Mouse (Mus musculus): ENCODE results near the gene Fam214b. TPM values are rescaled to one million over a fixed set of nuclear protein-coding genes. Genes with fewer than 3 reads are reported as not detected.

Fam214b gene
- total and polyA plus RNA-seq, 3 experiments = 1.3 to 3.8 TPM; not detected in 1

- peak; percentile 48 for TF ChIP-seq ZC3H11A (IDR thresholded peaks at IDR 0.05; ENCODE audit: low read depth, low read length)
Observed at GRCm38 (mm10) chr4:43005765-43006164, 40.3 kb downstream of the Fam214b start (continued).

- Histone ChIP-seq H3K4me1 (ENCODE audit: control insufficient read depth in 1 of 2, insufficient read depth in 2 of 2, low read length in 2 of 2) (peaks cover 5 to 7% of the 10 kb centered on the region in 2 experiments; a peak in 3 of 4 replicates), H3K4me3 (ENCODE audit: control insufficient read depth in 1 of 2, insufficient read depth in 1 of 2, low read depth in 2 of 2, low read length in 2 of 2) (no peak overlapping the region), H3K9ac (ENCODE audit: control insufficient read depth, low read depth, low read length, poor library complexity, severe bottlenecking) (no peak overlapping the region), H3K36me3 (ENCODE audit: control insufficient read depth in 1 of 2, insufficient read depth in 2 of 2, low read length in 2 of 2) (peaks cover 0 to 8% of the 10 kb centered on the region in 2 experiments; a peak in 2 of 4 replicates), H3K79me2 (ENCODE audit: control insufficient read depth, insufficient read depth, low read length, poor library complexity) (peaks cover under 1% of the 10 kb centered on the region), H3K27ac (ENCODE audit: control insufficient read depth, low read depth, low read length) (no peak overlapping the region), H3K27me3 (ENCODE audit: control insufficient read depth in 1 of 2, insufficient read depth in 2 of 2, low read length in 2 of 2) (no peaks in the 10 kb centered on the region), H3K9me3 (replicated peaks; ENCODE audit: insufficient read depth, low read length) (no peaks in the 10 kb centered on the region)
- DNase-seq (ENCODE audit: low read depth, low spot score) = no peak
- TF ChIP-seq POLR2A (IDR thresholded peaks at IDR 0.05; ENCODE audit: control insufficient read depth in 1 of 2, insufficient read depth in 1 of 2, low read depth in 1 of 2, low read length in 2 of 2, poor library complexity in 1 of 2) = no peak
Observed at GRCm38 (mm10) chr4:43004951-43005350, 41.1 kb downstream of the Fam214b start.

- no peak for TF ChIP-seq NRF1 (IDR thresholded peaks at IDR 0.05; ENCODE audit: insufficient read depth, low read depth, low read length, poor library complexity, severe bottlenecking)
- no peak for TF ChIP-seq CHD1 (IDR thresholded peaks at IDR 0.05; ENCODE audit: low read depth, low read length)
- no peak for TF ChIP-seq GABPA (IDR thresholded peaks at IDR 0.05; ENCODE audit: low read depth, low read length)
- Histone ChIP-seq H3K27ac (ENCODE audit: control insufficient read depth, low read depth, low read length) (no peak overlapping the region), H3K79me2 (ENCODE audit: control insufficient read depth, insufficient read depth, low read length, poor library complexity) (peaks cover 20% of the 10 kb centered on the region), H3K27me3 (ENCODE audit: control insufficient read depth in 1 of 2, insufficient read depth in 2 of 2, low read length in 2 of 2) (no peaks in the 10 kb centered on the region), H3K9me3 (replicated peaks; ENCODE audit: insufficient read depth, low read length) (no peaks in the 10 kb centered on the region), H3K36me3 (ENCODE audit: control insufficient read depth in 1 of 2, insufficient read depth in 2 of 2, low read length in 2 of 2) (peaks cover 2 to 15% of the 10 kb centered on the region in 2 experiments; a peak in 2 of 4 replicates), H3K4me3 (ENCODE audit: control insufficient read depth in 1 of 2, insufficient read depth in 1 of 2, low read depth in 2 of 2, low read length in 2 of 2) (no peak overlapping the region), H3K9ac (ENCODE audit: control insufficient read depth, low read depth, low read length, poor library complexity, severe bottlenecking) (no peak overlapping the region), H3K4me1 (ENCODE audit: control insufficient read depth in 1 of 2, insufficient read depth in 2 of 2, low read length in 2 of 2) (peaks cover 3 to 10% of the 10 kb centered on the region in 2 experiments; a peak in 3 of 4 replicates)
- no peak for DNase-seq (ENCODE audit: low read depth, low spot score)
Observed at GRCm38 (mm10) chr4:43002756-43003439, 43.1 kb downstream of the Fam214b start.

- Histone ChIP-seq H3K27ac (ENCODE audit: control insufficient read depth, low read depth, low read length) (no peak overlapping the region), H3K79me2 (ENCODE audit: control insufficient read depth, insufficient read depth, low read length, poor library complexity) (peaks cover 32% of the 10 kb centered on the region), H3K4me3 (ENCODE audit: control insufficient read depth in 1 of 2, insufficient read depth in 1 of 2, low read depth in 2 of 2, low read length in 2 of 2) (no peak overlapping the region; a peak in 1 of 4 replicates), H3K36me3 (ENCODE audit: control insufficient read depth in 1 of 2, insufficient read depth in 2 of 2, low read length in 2 of 2) (peaks cover 7 to 25% of the 10 kb centered on the region in 2 experiments), H3K4me1 (ENCODE audit: control insufficient read depth in 1 of 2, insufficient read depth in 2 of 2, low read length in 2 of 2) (peaks cover 3 to 13% of the 10 kb centered on the region in 2 experiments; a peak in 3 of 4 replicates), H3K9ac (ENCODE audit: control insufficient read depth, low read depth, low read length, poor library complexity, severe bottlenecking) (no peak overlapping the region; the same call in 1 of the 2 replicates), H3K9me3 (replicated peaks; ENCODE audit: insufficient read depth, low read length) (no peaks in the 10 kb centered on the region), H3K27me3 (ENCODE audit: control insufficient read depth in 1 of 2, insufficient read depth in 2 of 2, low read length in 2 of 2) (no peaks in the 10 kb centered on the region)
- no peak for DNase-seq (ENCODE audit: low read depth, low spot score)
- TF ChIP-seq ZMIZ1 (IDR thresholded peaks at IDR 0.05; ENCODE audit: low read depth, low read length) = no peak
- no peak for TF ChIP-seq MAZ (IDR thresholded peaks at IDR 0.05; ENCODE audit: low read depth, low read length)
- no peak for TF ChIP-seq NRF1 (IDR thresholded peaks at IDR 0.05; ENCODE audit: insufficient read depth, low read depth, low read length, poor library complexity, severe bottlenecking)
- no peak for TF ChIP-seq MAX (IDR thresholded peaks at IDR 0.05; ENCODE audit: low read length)
- no peak for TF ChIP-seq ZC3H11A (IDR thresholded peaks at IDR 0.05; ENCODE audit: low read depth, low read length)
- no peak for TF ChIP-seq MEF2A (IDR thresholded peaks at IDR 0.05; ENCODE audit: extremely low read depth, insufficient replicate concordance, low read depth, low read length, poor library complexity, severe bottlenecking)
- TF ChIP-seq SIN3A (IDR thresholded peaks at IDR 0.05; ENCODE audit: low read length) = no peak
- no peak for TF ChIP-seq ETS1 (IDR thresholded peaks at IDR 0.05; ENCODE audit: low read depth, low read length)
- no peak for TF ChIP-seq MXI1 (IDR thresholded peaks at IDR 0.05; ENCODE audit: low read depth, low read length)
- no peak for TF ChIP-seq MYC (IDR thresholded peaks at IDR 0.05; ENCODE audit: low read depth, low read length)
- no peak for TF ChIP-seq NELFE (IDR thresholded peaks at IDR 0.05; ENCODE audit: low read depth, low read length)
- no peak for TF ChIP-seq USF2 (IDR thresholded peaks at IDR 0.05; ENCODE audit: borderline replicate concordance in 1 of 2, insufficient read depth in 1 of 2, low read depth in 1 of 2, low read length in 2 of 2)
- TF ChIP-seq HCFC1 (IDR thresholded peaks at IDR 0.05; ENCODE audit: low read depth, low read length) = no peak
- TF ChIP-seq E2F4 (IDR thresholded peaks at IDR 0.05; ENCODE audit: borderline replicate concordance, low read depth, low read length) = no peak
- TF ChIP-seq GABPA (IDR thresholded peaks at IDR 0.05; ENCODE audit: low read depth, low read length) = no peak
- TF ChIP-seq GATA1 (IDR thresholded peaks at IDR 0.05; ENCODE audit: low read depth, low read length) = no peak
- TF ChIP-seq KAT2A (conservative IDR thresholded peaks at IDR 0.05; ENCODE audit: low read depth, low read length) = no peak
- no peak for TF ChIP-seq POLR2A (IDR thresholded peaks at IDR 0.05; ENCODE audit: control insufficient read depth in 1 of 2, insufficient read depth in 1 of 2, low read depth in 1 of 2, low read length in 2 of 2, poor library complexity in 1 of 2)
Observed at GRCm38 (mm10) chr4:43001272-43001671, 44.7 kb downstream of the Fam214b start.
